ENCODE assay signal across 22 mouse cellular contexts in genomic region chr1:63932484-63932883, GRCm38 (mm10).
A peak's percentile ranks its signal among the peaks of the same experiment; 100 is the strongest.
DNase-seq lines count a peak whose midpoint lies in the region; ATAC-seq and TF ChIP-seq lines count a peak whose summit lies in the region.
"Had no signal": no experiment of that assay in that cellular context is flagged by ENCODE, and none has a peak within 500 bp of the region (broad histone marks: within the 10 kb centered on the region; RNA-seq: fewer than 3 reads in every experiment).

No protein-coding gene starts in this region.

- peak; percentile 75 for ATAC-seq in heart, postnatal 0 days (ENCODE audit: insufficient read depth, low read depth)
- ATAC-seq: forebrain, postnatal 0 days; inflammation-experienced regulatory T-cells, adult 6 months; intestine, postnatal 0 days had no signal

- 23% methylated on average over 9 of the region's 9 CpGs for WGBS in heart, postnatal 0 days
- 60% methylated on average over 9 of the region's 9 CpGs for WGBS in heart, embryonic 10.5 days

- H3K9ac ChIP-seq in heart, postnatal 0 days (replicated peaks; ENCODE audit: low read depth, low read length) = no peak overlapping the region
- H3K9ac ChIP-seq: embryonic facial prominence, embryonic 12.5 days; forebrain, postnatal 0 days; hindbrain, embryonic 15.5 days had no signal

- TF ChIP-seq POLR2A in brain, embryonic 14.5 days (IDR thresholded peaks at IDR 0.05; ENCODE audit: borderline replicate concordance, extremely low read depth, insufficient read depth, insufficient read length, poor library complexity, severe bottlenecking) = no peak

- H3K4me2 ChIP-seq in heart, postnatal 0 days (ENCODE audit: low read depth, low read length) = no peak overlapping the region
- H3K4me2 ChIP-seq: embryonic facial prominence, embryonic 12.5 days; hindbrain, embryonic 15.5 days had no signal

- no peaks in the 10 kb centered on the region for H3K9me3 ChIP-seq in heart, postnatal 0 days (replicated peaks; ENCODE audit: control insufficient read depth, low read length)
- no peaks in the 10 kb centered on the region for H3K9me3 ChIP-seq in heart, embryonic 10.5 days
- H3K9me3 ChIP-seq: embryonic facial prominence, embryonic 12.5 days; hindbrain, embryonic 10.5 days; hindbrain, embryonic 15.5 days had no signal

- H3K4me1 ChIP-seq in heart, postnatal 0 days (ENCODE audit: control insufficient read depth, insufficient read depth) = 0 out of 2 replicates have a peak, but pooled peaks cover 8% of the 10 kb centered on the region
- H3K4me1 ChIP-seq in heart, embryonic 10.5 days = no peaks in the 10 kb centered on the region
- H3K4me1 ChIP-seq: embryonic facial prominence, embryonic 12.5 days; hindbrain, embryonic 15.5 days had no signal

- peaks cover 40% of the 10 kb centered on the region for H3K27me3 ChIP-seq in heart, postnatal 0 days (ENCODE audit: control insufficient read depth, insufficient read depth, low read length)
- peaks cover 65% of the 10 kb centered on the region for H3K27me3 ChIP-seq in heart, embryonic 10.5 days (ENCODE audit: insufficient read depth, poor library complexity, severe bottlenecking)
- H3K27me3 ChIP-seq: CH12.LX; embryonic facial prominence, embryonic 12.5 days had no signal

- no peaks in the 10 kb centered on the region for H3K36me3 ChIP-seq in heart, postnatal 0 days (replicated peaks; ENCODE audit: control insufficient read depth, insufficient read depth, low read length)
- H3K36me3 ChIP-seq in heart, embryonic 10.5 days = no peaks in the 10 kb centered on the region
- H3K36me3 ChIP-seq: embryonic facial prominence, embryonic 12.5 days; hindbrain, embryonic 10.5 days; hindbrain, embryonic 15.5 days had no signal

- no peak for TF ChIP-seq CTCF in heart, postnatal 0 days (IDR thresholded peaks at IDR 0.05; ENCODE audit: low read depth)
- TF ChIP-seq CTCF in layer of hippocampus, adult 2 months (conservative IDR thresholded peaks at IDR 0.05) = no peak
- no peak for TF ChIP-seq CTCF in brain, embryonic 14.5 days (IDR thresholded peaks at IDR 0.05; ENCODE audit: borderline replicate concordance, extremely low read depth, insufficient read depth, insufficient read length)

- TF ChIP-seq EP300 in heart, postnatal 0 days (IDR thresholded peaks at IDR 0.05; ENCODE audit: low read depth) = peak; percentile 68; the same call in 1 of the 2 replicates

- DNase-seq in adrenal gland, postnatal 36 days = peak; percentile 21 to 23
- DNase-seq in adrenal gland, adult 18-20 months (ENCODE audit: low spot score in 2 of 2) = no peak
- DNase-seq in heart, postnatal 0 days (ENCODE audit: low spot score) = peak; percentile 54
- DNase-seq in heart, embryonic 10.5 days (ENCODE audit: low spot score) = no peak
- no peak for DNase-seq in layer of hippocampus, adult 2 months (ENCODE audit: low spot score in 2 of 2)
- no peak for DNase-seq in layer of hippocampus, adult 8-10 months (ENCODE audit: low spot score in 2 of 2)
- peak; percentile 20 for DNase-seq in brain, embryonic 14.5 days (ENCODE audit: low read depth)
- DNase-seq in frontal cortex, postnatal 25 days (ENCODE audit: low spot score in 2 of 2) = no peak
- DNase-seq: cerebellum, adult 11-12 months; cerebellum, adult 9-10 months; cerebellum, postnatal 36 days; embryo, embryonic 11 days; forebrain, postnatal 0 days; gastrocnemius, adult 2 months; gastrocnemius, postnatal 25 days; kidney, adult 8-10 months had no signal

- no peak overlapping the region for H3K27ac ChIP-seq in heart, postnatal 0 days (ENCODE audit: low read depth)
- no peak overlapping the region for H3K27ac ChIP-seq in heart, embryonic 10.5 days
- H3K27ac ChIP-seq in layer of hippocampus, adult 2 months = 0 out of 2 replicates have a peak overlapping the region, but pooled peaks have one; percentile 10
- H3K27ac ChIP-seq: embryonic facial prominence, embryonic 12.5 days; gastrocnemius, adult 2 months; hindbrain, embryonic 10.5 days; hindbrain, embryonic 15.5 days had no signal

- no peak overlapping the region for H3K4me3 ChIP-seq in heart, postnatal 0 days (ENCODE audit: low read depth, low read length)
- H3K4me3 ChIP-seq in heart, embryonic 10.5 days = no peak overlapping the region
- H3K4me3 ChIP-seq in layer of hippocampus, adult 2 months = no peak overlapping the region
- H3K4me3 ChIP-seq: embryonic facial prominence, embryonic 12.5 days; gastrocnemius, adult 2 months; hindbrain, embryonic 10.5 days; hindbrain, embryonic 15.5 days had no signal

Comparison
In these comparisons a context has a peak if more than half of its experiments do, and no peak if none do; other contexts are left out.
1. DNase-seq: peak in adrenal gland, postnatal 36 days (2 of 2), heart, postnatal 0 days (single experiment) and brain, embryonic 14.5 days (single experiment); none in adrenal gland, adult 18-20 months (0 of 2), heart, embryonic 10.5 days (single experiment), layer of hippocampus, adult 2 months (0 of 2), layer of hippocampus, adult 8-10 months (0 of 2) and frontal cortex, postnatal 25 days (0 of 2).